Mouse (Mus musculus) ovary, postnatal 14 days (tissue): ENCODE data around the gene Zp1.

ENCODE experiments used
- DNase-seq: peaks from one replicate; pipeline ENCODE4 v3.0.0; 2022; ENCODE audit warnings: low spot score

The Zp1 gene

GRCm38 (mm10) chr19:10924220-10924619, 3.8 kb upstream of the Zp1 start:
- DNase-seq, result no peak

GRCm38 (mm10) chr19:10921058-10921457, 626 bp upstream of the Zp1 start:
- DNase-seq, result no peak

- no peak for DNase-seq
These were observed 2.0 kb downstream of the Zp1 start for GRCm38 (mm10) chr19:10918321-10918991.

GRCm38 (mm10) chr19:10916506-10916905, 3.9 kb downstream of the Zp1 start:
- no peak for DNase-seq

GRCm38 (mm10) chr19:10914870-10915269, 5.6 kb downstream of the Zp1 start:
- DNase-seq, result no peak

GRCm38 (mm10) chr19:10914291-10914690, 6.1 kb downstream of the Zp1 start:
- DNase-seq, result no peak

- DNase-seq, result no peak
These were observed 11.2 kb downstream of the Zp1 start for GRCm38 (mm10) chr19:10909087-10909721.

GRCm38 (mm10) chr19:10907891-10908290, 12.5 kb downstream of the Zp1 start:
- DNase-seq, result peak; percentile 50

GRCm38 (mm10) chr19:10905728-10906000, 14.8 kb downstream of the Zp1 start:
- no peak for DNase-seq

- peak; percentile 30 for DNase-seq
These were observed 15.3 kb downstream of the Zp1 start for GRCm38 (mm10) chr19:10904927-10905727.

- no peak for DNase-seq
These were observed 15.9 kb downstream of the Zp1 start for GRCm38 (mm10) chr19:10904512-10904911.

GRCm38 (mm10) chr19:10901046-10901445, 19.4 kb downstream of the Zp1 start:
- DNase-seq, result no peak

GRCm38 (mm10) chr19:10900315-10900714, 20.1 kb downstream of the Zp1 start:
- no peak for DNase-seq

- DNase-seq, result no peak
These were observed 22.9 kb downstream of the Zp1 start for GRCm38 (mm10) chr19:10897491-10897890.

GRCm38 (mm10) chr19:10896849-10897248, 23.6 kb downstream of the Zp1 start:
- DNase-seq, result no peak

GRCm38 (mm10) chr19:10895708-10896107, 24.7 kb downstream of the Zp1 start:
- no peak for DNase-seq

- DNase-seq, result peak; percentile 93
These were observed 25.4 kb downstream of the Zp1 start, which contains the start of gene Prpf19 for GRCm38 (mm10) chr19:10895016-10895528. Gene Prpf19, plus strand, starts transcription at chr19:10895231.

- DNase-seq, result no peak
These were observed 28.2 kb downstream of the Zp1 start for GRCm38 (mm10) chr19:10892201-10892600.

- DNase-seq, result peak; percentile 87
These were observed 38.8 kb downstream of the Zp1 start, which contains the start of gene Tmem109 for GRCm38 (mm10) chr19:10881426-10882154. Gene Tmem109, minus strand, starts transcription at chr19:10882001.

GRCm38 (mm10) chr19:10880975-10881425, 39.4 kb downstream of the Zp1 start:
- DNase-seq, result no peak

GRCm38 (mm10) chr19:10880085-10880974, 40.1 kb downstream of the Zp1 start:
- no peak for DNase-seq
